Mouse (Mus musculus) layer of hippocampus, adult 9-10 months (tissue): ENCODE data around the gene Nr4a1.
A peak's percentile ranks its signal among the peaks of the same experiment; 100 is the strongest.

ENCODE experiments used
- DNase-seq: peaks from one replicate; pipeline ENCODE4 v3.0.0; 2022; ENCODE audit warnings: low spot score

Nr4a1 gene

DNA sequence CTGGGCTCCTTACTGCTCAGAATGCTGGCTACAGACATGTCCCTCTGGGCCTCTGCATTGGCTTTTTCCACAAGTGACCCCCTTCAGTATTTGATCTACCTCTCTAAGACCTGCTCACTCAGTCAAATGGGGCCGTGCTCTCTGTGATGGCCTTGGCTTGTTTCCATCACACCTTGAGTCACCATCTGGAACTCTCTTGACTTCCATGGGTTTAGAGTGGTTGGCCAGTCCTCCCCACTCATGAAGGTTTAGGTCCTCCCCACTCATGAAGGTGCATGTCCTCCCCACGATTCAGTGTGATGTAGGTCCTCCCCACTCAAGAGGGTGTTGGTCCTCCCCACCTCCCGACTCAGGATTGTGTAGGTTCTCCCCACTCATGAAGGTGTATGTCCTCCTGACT lies 20.9 kb upstream of the Nr4a1 start:
- no peak for DNase-seq

DNA sequence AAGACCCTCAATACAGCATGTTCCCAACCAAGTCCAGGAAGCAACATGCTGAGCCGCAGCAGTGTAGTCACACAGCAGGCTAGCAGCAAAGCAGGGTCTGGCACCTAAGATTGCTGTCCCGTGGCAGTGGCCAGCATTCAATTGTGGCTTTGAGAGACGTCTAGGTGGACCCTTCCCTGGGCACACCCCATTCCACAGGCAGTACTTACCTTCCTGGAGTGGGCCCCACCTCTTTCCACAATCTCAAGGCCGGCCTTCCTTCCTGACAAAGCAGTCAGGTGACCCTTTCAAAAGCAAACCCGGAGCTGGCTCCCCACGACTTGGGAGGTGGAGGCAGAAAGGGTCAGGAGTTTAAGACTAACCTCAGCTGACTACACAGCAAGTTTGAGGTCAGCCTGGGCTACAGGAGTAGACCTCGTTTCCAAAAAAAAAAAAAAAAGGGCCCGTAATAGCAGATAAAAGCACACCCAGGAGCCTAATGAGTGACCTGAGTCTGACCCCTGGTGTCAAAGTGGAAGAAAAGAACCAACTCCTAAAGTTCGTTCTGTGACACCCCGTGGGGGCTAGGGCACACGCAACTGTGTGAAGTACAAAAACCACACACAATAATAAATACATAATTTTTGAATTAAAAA lies 20.3 kb upstream of the Nr4a1 start:
- DNase-seq = no peak

DNA sequence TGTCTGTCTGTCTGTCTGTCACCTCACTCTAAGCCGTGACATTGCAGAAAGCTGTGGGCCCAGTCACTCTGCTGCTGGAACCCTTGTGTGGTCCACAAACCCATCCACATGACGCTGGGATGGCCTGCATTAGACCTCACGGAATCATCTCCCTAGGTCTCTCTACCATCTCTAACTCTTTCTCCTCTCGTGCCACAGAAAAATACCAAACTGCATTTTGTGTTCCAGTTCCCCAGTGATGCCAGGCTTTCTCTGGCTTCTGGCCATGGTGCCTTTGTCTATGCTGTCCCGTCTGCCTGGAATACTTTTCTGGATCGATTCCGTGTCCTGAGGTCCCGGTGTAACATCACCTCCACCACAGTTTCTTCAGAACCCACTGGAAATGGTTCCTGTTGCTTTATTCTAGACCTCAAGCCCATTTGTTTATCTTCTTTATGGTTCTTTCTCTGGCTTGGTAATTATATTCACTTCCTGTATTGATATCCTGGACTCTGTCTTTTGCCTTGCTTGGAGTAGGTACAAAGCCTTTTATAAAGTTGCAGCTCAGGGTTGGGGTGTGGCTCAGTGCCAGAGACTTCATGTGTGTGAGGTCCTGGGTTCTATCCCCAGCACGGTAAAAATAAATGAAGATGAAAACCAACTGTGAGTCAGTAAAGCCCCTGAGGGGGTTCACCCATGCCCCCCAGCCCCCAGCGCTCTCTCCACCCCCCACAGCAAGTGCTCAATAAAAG lies 19.3 kb upstream of the Nr4a1 start:
- no peak for DNase-seq

DNA sequence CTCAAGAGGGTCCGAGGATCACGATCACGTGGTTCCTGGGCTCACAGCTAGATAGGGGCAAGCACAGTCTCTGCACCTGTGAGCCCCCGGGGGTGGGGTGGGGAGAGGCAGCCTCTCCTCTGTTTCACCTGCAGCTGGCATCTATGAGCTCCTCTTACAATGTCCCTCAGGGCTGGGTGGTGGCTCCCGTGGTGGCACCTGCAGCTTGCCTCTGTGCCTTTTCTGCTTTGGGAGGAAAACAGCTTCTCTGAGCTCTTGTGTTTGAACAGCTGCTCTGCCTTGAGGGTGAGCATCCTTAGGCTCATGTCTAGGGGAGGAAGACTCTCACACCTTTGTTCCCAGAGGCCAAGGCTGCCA lies 18.7 kb upstream of the Nr4a1 start:
- DNase-seq = no peak

DNA sequence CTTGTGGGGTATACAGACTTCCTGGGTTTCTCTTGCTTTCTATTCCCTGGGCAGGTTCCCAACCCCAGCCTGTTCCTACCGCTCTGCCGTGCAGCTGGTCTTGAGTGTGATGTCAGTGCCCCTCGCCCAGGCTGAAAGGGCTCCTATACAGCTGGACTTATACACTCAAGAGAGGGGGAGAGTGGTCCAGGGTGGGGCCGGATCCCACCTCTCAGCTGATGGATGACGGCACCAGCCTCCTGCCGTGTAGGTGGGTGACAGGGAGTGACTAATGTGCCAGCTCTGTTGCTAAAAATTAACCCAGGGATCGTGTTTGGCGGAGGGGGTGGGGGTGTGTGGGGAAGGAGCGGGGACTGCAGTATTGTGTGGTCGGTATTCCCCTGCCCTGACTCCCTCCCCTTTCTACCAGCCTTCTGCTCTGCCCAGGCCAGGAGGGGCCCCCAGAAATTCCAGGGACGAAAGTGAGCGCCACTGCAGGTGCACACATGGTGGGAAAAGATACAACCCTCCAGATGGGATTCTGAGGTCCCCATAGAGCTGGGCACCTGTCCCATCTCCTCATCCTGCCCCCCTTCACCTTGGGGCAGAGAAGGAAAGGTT lies 18.2 kb upstream of the Nr4a1 start:
- DNase-seq = no peak

DNA sequence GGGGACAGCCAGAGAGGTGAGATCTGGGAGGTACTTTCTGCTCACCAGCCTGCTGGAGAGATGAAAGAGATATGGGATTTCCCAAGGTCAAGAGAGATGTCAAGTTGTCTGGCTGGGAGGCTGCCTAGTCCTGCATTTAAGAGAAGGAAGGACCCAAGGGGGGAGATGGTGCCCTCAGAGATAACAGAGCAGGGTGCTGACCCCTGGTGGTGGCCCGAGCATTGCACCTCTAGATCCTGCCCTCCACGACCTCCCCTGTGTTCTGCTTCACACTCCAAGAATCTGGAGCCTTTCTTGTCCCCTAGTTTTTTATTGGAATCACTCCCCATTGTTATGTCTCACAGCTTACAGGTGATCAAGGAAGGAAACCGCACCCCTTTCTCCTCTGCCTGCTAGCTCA lies 17.2 kb upstream of the Nr4a1 start:
- no peak for DNase-seq

DNA sequence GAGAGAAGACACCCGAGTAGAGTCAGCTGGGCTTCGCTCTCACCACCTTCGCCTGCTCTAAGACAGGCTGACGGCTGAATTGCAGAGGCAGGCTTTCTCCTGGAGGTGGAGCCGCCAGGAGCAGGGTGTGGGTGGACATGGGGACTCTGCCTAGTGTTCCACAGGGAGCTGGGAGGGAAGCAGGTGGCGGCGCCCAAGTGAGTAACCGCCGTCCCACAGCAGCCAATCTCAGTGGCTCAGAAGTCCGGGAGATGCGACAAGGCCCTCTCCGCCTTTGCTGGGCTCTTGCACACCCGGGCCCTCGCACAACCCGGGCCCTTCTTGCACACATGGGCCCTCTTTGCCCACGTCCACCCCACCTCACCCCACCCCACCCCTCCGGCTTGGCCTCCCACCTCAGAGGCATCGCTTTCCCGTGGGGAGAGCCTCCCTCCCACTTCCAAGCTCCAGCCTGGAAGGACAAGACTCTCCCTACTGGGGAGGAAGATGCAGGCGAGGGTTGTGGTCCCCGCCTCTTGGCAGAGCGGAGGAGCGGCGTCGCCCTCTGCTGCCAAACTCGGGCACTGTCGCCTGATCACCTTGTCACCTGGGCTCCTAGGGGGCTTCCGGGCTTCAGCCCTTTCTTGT lies 15.1 kb upstream of the Nr4a1 start:
- DNase-seq = no peak

DNA sequence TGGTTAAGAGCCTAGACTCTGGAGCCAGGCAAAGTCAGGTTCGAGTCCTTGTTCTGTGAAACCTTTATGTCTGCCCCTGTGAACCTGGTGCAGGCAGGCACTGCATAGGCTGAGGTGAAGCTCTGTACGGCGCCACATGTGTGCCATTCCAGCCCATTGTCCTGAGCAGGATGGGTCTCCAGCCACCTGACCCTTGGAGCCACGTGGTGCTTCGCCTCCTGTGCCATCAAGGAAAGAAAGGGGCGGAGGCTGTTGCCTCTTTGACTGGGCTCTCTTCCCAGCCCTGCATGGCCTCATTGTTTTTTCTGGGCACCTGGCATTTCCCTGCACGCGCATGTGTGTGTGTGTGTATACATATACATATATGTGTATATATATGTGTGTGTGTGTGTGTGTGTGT lies 14.2 kb upstream of the Nr4a1 start:
- DNase-seq = no peak

DNA sequence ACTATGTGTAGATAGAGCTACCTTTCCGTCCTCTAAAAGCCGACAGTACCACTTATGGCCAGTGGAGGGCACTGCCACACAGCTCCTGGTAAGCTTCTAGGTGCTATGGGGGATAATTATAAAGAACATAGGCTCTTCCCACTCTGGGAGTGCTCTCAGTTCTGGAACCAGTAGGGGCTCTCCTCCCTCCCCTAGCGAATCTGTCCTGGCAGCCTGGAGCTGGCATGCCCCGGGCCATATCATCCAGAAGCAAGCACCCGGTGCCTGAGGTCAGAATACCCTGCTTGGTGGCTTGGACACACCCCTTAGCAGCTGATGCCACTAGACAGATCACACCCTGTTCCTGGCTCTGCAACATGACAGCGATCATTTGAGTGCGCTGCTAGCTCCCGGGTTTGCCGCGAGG lies 13.3 kb upstream of the Nr4a1 start:
- peak; percentile 96 for DNase-seq

DNA sequence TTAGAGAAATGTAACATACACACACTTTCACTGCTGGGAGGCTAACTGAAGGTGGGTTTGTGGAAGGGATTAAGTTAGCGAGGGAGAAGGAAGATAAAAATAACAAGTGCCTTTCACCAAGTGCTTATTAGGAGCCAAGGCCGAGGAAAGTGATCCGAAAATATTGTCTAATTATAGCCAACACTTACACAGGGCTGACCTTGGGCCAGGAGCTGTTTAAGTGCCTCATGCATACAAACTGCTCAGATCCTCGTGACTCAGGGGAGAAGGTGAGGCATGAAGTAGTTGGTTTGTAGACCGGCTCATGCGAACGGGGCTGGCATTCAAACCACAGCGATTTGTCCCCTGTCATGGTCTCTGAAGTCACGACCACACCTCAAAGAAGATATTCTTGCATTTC lies 12.8 kb upstream of the Nr4a1 start:
- no peak for DNase-seq

DNA sequence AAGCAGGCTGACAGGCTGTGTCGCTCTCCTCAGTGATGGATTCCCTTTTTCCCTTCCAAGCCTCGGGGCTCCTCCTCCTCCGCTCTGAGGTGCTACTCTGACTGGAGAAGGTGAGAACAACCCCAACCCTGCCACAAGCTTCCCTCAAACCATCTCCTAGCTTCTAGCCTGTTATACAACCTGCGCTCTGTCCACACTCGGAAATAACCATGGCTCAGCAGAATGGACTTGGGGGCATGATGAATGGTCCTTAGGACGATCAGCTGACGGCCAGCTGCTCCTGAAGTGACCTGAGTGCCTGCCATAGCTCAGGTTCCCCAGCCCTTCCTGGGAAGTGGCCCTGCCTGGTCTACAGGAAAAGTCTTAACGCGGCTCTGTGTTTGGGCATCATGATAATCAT lies 12.2 kb upstream of the Nr4a1 start:
- DNase-seq = no peak

DNA sequence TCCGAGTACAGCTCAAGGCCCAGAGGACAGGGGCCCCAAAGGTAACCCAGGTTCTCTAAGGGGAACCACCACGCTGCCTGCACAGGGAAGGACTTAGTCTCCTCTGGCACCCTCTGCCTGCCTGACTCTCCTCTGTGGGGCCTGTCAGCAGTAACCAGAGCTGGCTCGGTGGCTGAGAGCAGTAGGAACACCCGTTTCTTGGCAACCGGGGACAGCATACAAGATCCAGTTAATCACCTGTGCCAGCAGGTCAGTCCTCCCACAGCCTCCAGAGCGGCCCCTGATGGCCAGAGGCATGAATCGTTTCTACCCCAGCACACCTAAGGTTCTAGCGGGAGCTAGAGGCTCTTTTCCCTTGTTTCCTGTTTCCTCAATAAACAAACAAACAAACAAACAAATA lies 11.4 kb upstream of the Nr4a1 start:
- DNase-seq = no peak

DNA sequence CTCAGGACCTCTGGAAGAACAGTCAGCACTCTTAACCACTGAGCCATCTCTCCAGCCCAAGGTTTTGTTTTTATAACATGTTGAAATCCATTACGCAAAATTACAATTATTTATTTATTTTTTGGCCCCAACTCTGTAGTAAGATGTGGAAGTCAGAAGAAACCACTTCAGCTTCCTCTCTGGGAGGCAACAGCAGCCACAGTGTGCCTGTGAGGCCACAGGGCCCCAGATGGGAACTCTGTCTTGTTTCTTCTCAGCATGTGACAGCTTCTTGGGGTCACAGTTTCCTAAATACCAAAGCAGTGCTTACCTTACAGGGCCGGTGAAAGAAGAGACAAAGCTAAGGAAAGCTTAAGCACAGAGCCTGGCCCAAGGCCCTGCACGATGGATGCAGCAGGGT lies 10.1 kb upstream of the Nr4a1 start:
- no peak for DNase-seq

DNA sequence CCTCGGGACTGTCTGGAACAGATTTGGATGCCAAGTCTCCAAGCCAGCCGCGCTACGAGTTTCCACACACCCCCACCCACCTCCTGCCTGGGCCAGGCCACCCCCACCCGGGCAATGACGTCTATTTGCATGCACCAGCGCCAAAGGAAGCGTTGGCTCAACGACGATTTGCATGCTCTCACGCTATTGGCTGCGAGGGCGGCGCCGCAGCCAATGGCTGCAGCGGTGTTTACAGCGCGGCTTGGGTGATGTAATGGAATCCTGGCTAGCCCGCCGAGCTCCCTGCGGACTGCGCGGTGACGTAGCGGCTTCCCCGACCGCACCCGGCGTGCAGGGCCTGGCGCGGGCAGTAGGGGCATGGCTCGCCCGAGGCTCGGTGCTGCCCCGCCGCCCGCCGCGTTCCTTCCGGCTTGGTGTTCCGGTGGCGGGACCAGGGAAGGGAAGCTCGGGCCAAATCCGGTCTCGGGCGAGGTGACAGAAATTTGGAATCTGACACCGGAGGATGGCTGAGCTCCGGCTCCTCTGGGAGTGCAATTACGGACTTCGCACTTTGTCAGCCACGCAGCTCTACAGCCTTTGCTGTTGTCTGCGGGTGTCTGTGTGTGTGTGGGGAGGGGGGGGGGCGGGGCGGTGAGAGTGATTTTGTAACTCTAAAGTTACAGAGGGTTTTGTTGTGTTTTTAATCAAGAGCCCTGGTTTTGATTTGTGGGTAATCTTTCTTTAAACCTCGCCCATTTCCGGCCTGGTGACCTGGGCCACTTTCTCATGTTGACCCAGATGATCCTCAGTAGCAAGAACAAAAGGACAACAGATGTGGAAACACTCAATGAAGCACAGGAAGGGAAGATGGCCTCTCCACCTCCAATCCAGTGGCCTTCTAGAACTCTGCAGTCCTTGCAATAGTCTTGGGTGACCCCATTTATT lies 7.6 kb upstream of the Nr4a1 start:
- DNase-seq = peak; percentile 85

DNA sequence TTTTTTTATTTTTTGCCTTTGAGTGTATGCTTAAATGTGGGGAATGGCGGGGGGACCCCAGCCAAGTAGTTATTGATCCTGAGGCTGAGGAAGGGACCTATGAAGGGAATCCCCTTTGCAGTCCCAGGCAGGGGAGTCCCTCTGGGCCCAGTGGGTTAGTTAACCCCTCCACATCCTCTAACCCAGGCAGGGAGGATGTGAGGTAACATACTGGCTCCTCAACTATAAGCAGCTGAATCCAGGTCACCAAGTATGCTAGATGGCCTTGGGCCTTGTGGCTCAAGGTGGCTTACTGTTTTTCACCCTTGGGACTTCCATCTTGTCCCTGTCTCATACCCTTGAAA lies 6.9 kb upstream of the Nr4a1 start:
- no peak for DNase-seq

DNA sequence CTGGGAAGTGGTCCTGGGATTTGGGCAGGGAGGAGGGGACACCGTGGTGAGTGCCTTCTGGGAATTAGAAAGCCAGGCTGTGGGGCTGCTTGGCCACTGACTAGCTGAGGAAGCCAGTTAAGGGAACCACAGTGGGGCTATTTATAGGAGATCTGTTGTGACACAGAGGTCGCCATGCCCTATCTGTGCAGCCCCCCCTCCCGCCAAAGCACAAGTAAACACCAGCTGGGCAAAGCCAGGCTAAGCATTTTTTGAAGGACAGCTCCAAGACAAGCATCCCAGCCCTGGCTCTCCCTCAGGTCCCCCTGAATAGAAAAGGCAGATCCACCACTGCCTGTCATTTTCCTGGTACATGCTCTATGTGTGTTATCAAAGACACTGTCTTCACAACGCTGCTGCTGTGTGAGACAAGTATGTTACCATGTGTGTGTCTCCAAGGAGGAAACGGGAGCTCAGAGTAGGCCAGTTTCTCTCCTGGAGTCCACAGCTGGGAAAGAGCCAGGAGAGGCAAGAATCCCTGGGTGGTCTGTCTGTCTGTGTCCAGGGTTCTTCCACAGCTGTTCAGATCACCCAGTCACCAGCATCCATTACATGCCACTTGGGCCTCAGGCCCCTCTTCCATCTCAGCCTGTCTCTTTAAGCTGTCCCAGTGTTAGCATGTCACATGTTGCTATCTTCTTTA lies 5.9 kb upstream of the Nr4a1 start:
- DNase-seq = no peak

DNA sequence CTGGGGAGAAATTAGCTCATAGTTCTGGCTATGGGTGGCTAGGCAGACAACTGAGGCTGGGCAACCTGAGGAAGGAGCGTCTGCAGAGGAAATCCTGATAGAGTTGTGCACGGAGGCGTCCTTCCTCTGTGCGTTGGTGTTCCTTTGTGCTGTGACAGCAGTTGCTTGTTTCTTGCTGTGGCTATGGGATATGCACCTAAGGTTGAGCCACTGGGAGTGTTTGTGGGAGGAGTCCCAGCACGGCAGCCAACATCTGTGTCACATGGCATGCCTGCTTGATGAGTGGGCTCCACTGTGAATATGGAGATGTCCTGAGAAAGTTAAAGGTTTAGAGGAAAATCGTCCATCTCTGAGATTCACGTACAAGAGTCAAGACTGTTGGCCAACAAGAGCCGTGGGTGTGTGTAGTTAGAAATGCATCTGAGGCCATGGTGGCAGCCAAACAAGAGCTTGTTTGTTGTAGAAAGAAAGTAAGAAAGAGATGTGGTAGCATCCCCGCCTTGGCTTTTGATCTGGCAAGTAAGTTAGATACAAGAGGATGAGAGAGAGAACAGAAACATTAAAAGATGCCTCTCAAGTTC lies 3.8 kb upstream of the Nr4a1 start:
- no peak for DNase-seq

DNA sequence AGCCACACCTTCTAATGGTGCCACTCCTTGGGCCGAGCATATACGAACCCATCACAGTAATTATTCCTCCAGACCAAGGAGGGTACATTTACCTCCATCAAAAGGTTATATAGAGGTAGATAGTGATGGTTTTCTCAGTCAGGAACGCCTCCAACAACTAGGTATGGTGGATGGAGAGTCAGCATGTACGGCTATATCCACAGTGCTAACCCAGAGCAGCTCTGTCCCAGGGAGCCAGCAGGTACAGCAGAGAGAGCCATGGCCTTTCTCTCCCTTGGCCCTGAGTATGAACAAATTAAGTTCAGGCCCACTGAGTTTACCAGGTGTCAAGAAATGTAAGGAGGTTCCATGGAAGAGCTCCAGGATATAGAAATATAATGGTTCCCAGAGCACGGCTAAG lies 2.1 kb upstream of the Nr4a1 start:
- DNase-seq = no peak

DNA sequence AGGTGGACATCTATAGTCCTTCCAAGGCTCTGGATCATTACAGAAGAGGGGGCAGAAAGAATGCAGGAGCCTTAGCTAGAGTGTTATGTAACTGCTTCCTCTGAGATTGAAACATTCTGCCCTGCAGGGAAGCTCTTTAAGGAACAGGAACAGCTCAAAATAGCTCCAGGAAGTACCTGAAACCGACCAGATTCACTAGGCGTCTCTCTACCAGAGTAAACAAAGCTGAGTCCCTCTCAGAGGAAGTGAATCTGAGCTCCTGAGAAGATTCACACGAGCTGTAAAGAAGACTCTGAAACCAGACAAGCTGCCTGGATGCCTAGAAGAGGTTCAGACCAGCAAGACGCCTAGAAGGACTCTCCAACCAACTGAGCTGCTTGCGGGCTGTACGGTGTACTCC lies 1.5 kb upstream of the Nr4a1 start:
- DNase-seq = no peak

DNA sequence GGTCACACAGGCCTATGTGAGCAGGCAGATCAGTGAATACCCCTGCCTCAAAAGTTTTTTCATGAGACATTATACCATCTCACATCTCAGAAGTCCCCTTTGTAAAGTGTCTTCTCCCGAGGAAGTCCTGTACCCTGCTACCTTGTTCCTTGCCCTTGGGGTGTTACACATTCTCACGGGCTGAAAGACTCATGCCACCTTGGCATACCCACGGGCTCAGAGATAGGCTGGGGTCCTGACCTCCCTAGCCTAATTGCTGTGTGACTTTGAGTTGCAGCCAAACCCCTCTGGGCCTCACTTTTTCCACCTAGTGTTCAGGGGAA lies 545 bp upstream of the Nr4a1 start:
- DNase-seq = no peak

DNA sequence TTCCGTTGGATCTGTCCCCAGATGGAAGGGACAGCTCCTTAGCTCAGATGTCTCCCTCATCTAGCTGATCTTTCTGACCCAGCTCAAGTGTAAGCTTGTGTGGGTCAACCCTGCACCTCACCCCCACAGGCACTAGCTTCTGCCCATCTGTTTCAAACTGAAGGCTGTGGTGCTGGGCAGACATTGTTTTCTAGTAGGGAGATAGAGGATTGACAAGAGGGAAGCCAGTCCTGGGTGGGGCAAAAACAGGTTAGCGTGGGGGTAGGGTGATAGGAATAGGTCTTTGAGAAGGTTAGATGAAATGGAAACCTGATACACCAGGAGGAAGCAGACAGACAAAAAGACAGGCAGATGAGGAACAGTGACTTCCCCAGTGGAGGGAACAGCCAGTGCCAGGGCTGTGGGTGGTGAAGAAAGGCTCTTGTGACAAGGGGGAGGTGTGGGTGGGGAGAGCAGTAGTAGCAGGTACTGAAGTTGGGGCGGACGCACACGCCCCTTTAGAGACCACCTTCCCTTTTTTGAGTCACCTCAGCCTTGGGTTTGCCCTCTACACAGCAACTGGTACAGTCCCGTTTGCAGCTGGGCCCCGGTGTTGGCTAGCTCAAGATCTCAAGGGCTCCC lies 1.9 kb downstream of the Nr4a1 start:
- DNase-seq = no peak
